Mouse (Mus musculus): ENCODE results near the gene Cldnd2. TPM values are rescaled to one million over a fixed set of nuclear protein-coding genes. Genes with fewer than 3 reads are reported as not detected.

The Cldnd2 gene
- polyA plus RNA-seq, 2 experiments = not detected

- Histone ChIP-seq H3K36me3 (ENCODE audit: control insufficient read depth, insufficient read depth, low read length) (no peaks in the 10 kb centered on the region), H3K4me1 (ENCODE audit: control insufficient read depth, insufficient read depth, low read length) (0 out of 2 replicates have a peak, but pooled peaks cover 2% of the 10 kb centered on the region), H3K27me3 (ENCODE audit: control insufficient read depth, insufficient read depth, low read length) (peaks cover 12% of the 10 kb centered on the region), H3K9ac (ENCODE audit: low read depth, low read length, severe bottlenecking) (peak overlapping the region; percentile 43), H3K4me2 (replicated peaks; ENCODE audit: low read depth, low read length, severe bottlenecking) (peak overlapping the region; percentile 81), H3K27ac (replicated peaks; ENCODE audit: low read depth, low read length) (no peak overlapping the region), H3K9me3 (ENCODE audit: control insufficient read depth, low read length) (no peaks in the 10 kb centered on the region), H3K4me3 (replicated peaks; ENCODE audit: low read length) (peak overlapping the region; percentile 43)
- under 1% methylated on average over 32 of the region's 33 CpGs for WGBS
- TF ChIP-seq POLR2A (IDR thresholded peaks at IDR 0.05; ENCODE audit: borderline replicate concordance, extremely low read depth, insufficient read depth, insufficient read length) = no peak
- ATAC-seq (ENCODE audit: low FRiP score, low read depth) (peak; percentile 87), DNase-seq (ENCODE audit: low spot score) (peak; percentile 85)
These were observed 24.9 kb downstream of the Cldnd2 start for GRCm38 (mm10) chr7:43465344-43466098.

GRCm38 (mm10) chr7:43466099-43466694, 25.6 kb downstream of the Cldnd2 start:
- H3K9ac ChIP-seq (ENCODE audit: low read depth, low read length, severe bottlenecking) = peak overlapping the region; percentile 43
- no peak for TF ChIP-seq POLR2A (IDR thresholded peaks at IDR 0.05; ENCODE audit: borderline replicate concordance, extremely low read depth, insufficient read depth, insufficient read length)
- peaks cover 12% of the 10 kb centered on the region for H3K27me3 ChIP-seq (ENCODE audit: control insufficient read depth, insufficient read depth, low read length)
- H3K27ac ChIP-seq (replicated peaks; ENCODE audit: low read depth, low read length) = no peak overlapping the region
- ATAC-seq (ENCODE audit: low FRiP score, low read depth) (peak; percentile 68), DNase-seq (ENCODE audit: low spot score) (peak; percentile 56)
- 1% methylated on average over 29 of the region's 33 CpGs for WGBS
- H3K4me1 ChIP-seq (ENCODE audit: control insufficient read depth, insufficient read depth, low read length) = 0 out of 2 replicates have a peak, but pooled peaks cover 2% of the 10 kb centered on the region
- no peaks in the 10 kb centered on the region for H3K36me3 ChIP-seq (ENCODE audit: control insufficient read depth, insufficient read depth, low read length)
- peak overlapping the region; percentile 43 for H3K4me3 ChIP-seq (replicated peaks; ENCODE audit: low read length)
- H3K4me2 ChIP-seq (replicated peaks; ENCODE audit: low read depth, low read length, severe bottlenecking) = peak overlapping the region; percentile 81
- H3K9me3 ChIP-seq (ENCODE audit: control insufficient read depth, low read length) = no peaks in the 10 kb centered on the region

- Histone ChIP-seq H3K9me3 (ENCODE audit: control insufficient read depth, low read length) (no peaks in the 10 kb centered on the region), H3K4me1 (ENCODE audit: control insufficient read depth, insufficient read depth, low read length) (0 out of 2 replicates have a peak, but pooled peaks cover 2% of the 10 kb centered on the region), H3K9ac (ENCODE audit: low read depth, low read length, severe bottlenecking) (no peak overlapping the region), H3K36me3 (ENCODE audit: control insufficient read depth, insufficient read depth, low read length) (no peaks in the 10 kb centered on the region), H3K4me3 (replicated peaks; ENCODE audit: low read length) (no peak overlapping the region), H3K4me2 (replicated peaks; ENCODE audit: low read depth, low read length, severe bottlenecking) (no peak overlapping the region), H3K27ac (replicated peaks; ENCODE audit: low read depth, low read length) (no peak overlapping the region), H3K27me3 (ENCODE audit: control insufficient read depth, insufficient read depth, low read length) (0 out of 2 replicates have a peak, but pooled peaks cover 1% of the 10 kb centered on the region)
- ATAC-seq (ENCODE audit: low FRiP score, low read depth) (no peak), DNase-seq (ENCODE audit: low spot score) (no peak)
- no peak for TF ChIP-seq POLR2A (IDR thresholded peaks at IDR 0.05; ENCODE audit: borderline replicate concordance, extremely low read depth, insufficient read depth, insufficient read length)
- 42% methylated on average over 8 of the region's 8 CpGs for WGBS
These were observed 29.8 kb downstream of the Cldnd2 start for GRCm38 (mm10) chr7:43470373-43470772.

- 8% methylated on average over 23 of the region's 23 CpGs for WGBS
- Histone ChIP-seq H3K4me3 (replicated peaks; ENCODE audit: low read length) (no peak overlapping the region), H3K36me3 (ENCODE audit: control insufficient read depth, insufficient read depth, low read length) (0 out of 2 replicates have a peak, but pooled peaks cover 4% of the 10 kb centered on the region), H3K27ac (replicated peaks; ENCODE audit: low read depth, low read length) (no peak overlapping the region), H3K9ac (ENCODE audit: low read depth, low read length, severe bottlenecking) (no peak overlapping the region), H3K27me3 (ENCODE audit: control insufficient read depth, insufficient read depth, low read length) (peaks cover 28% of the 10 kb centered on the region), H3K4me1 (ENCODE audit: control insufficient read depth, insufficient read depth, low read length) (no peaks in the 10 kb centered on the region), H3K4me2 (replicated peaks; ENCODE audit: low read depth, low read length, severe bottlenecking) (no peak overlapping the region), H3K9me3 (ENCODE audit: control insufficient read depth, low read length) (no peaks in the 10 kb centered on the region)
- DNase-seq (ENCODE audit: low spot score) = no peak
- no peak for TF ChIP-seq POLR2A (IDR thresholded peaks at IDR 0.05; ENCODE audit: borderline replicate concordance, extremely low read depth, insufficient read depth, insufficient read length)
- ATAC-seq (ENCODE audit: low FRiP score, low read depth) = no peak
These were observed 35.1 kb downstream of the Cldnd2 start for GRCm38 (mm10) chr7:43475706-43476105.

GRCm38 (mm10) chr7:43476376-43476775, 35.8 kb downstream of the Cldnd2 start:
- Histone ChIP-seq H3K4me1 (ENCODE audit: control insufficient read depth, insufficient read depth, low read length) (no peaks in the 10 kb centered on the region), H3K27me3 (ENCODE audit: control insufficient read depth, insufficient read depth, low read length) (peaks cover 28% of the 10 kb centered on the region), H3K4me2 (replicated peaks; ENCODE audit: low read depth, low read length, severe bottlenecking) (no peak overlapping the region), H3K9me3 (ENCODE audit: control insufficient read depth, low read length) (no peaks in the 10 kb centered on the region), H3K36me3 (ENCODE audit: control insufficient read depth, insufficient read depth, low read length) (0 out of 2 replicates have a peak, but pooled peaks cover 4% of the 10 kb centered on the region), H3K27ac (replicated peaks; ENCODE audit: low read depth, low read length) (no peak overlapping the region), H3K9ac (ENCODE audit: low read depth, low read length, severe bottlenecking) (no peak overlapping the region), H3K4me3 (replicated peaks; ENCODE audit: low read length) (no peak overlapping the region)
- ATAC-seq (ENCODE audit: low FRiP score, low read depth) (no peak), DNase-seq (ENCODE audit: low spot score) (no peak)
- no peak for TF ChIP-seq POLR2A (IDR thresholded peaks at IDR 0.05; ENCODE audit: borderline replicate concordance, extremely low read depth, insufficient read depth, insufficient read length)
- WGBS = 12% methylated on average over 13 of the region's 13 CpGs

Data from limb, embryonic 14.5 days (tissue).